Mouse (Mus musculus): ENCODE data around the gene Cpeb3.
"Not testable (repeated sequence)": the region's sequence is repeated elsewhere in the genome, so short reads cannot be mapped to it uniquely, and the experiment has no call there.

Cpeb3 gene

GRCm38 (mm10) chr19:37088043-37088748 lies 120.2 kb downstream of the Cpeb3 start:
- DNase-seq (ENCODE audit: low spot score) = no peak

GRCm38 (mm10) chr19:37084546-37084945 lies 123.9 kb downstream of the Cpeb3 start:
- DNase-seq (ENCODE audit: low spot score) = no peak

- DNase-seq (ENCODE audit: low spot score) = no peak
Measured at GRCm38 (mm10) chr19:37081467-37081866, 126.9 kb downstream of the Cpeb3 start.

- no peak for DNase-seq (ENCODE audit: low spot score)
Measured at GRCm38 (mm10) chr19:37079151-37079550, 129.2 kb downstream of the Cpeb3 start.

- no peak for DNase-seq (ENCODE audit: low spot score)
Measured at GRCm38 (mm10) chr19:37078571-37078970, 129.8 kb downstream of the Cpeb3 start.

- no peak for DNase-seq (ENCODE audit: low spot score)
Measured at GRCm38 (mm10) chr19:37078064-37078463, 130.3 kb downstream of the Cpeb3 start.

- DNase-seq (ENCODE audit: low spot score) = not testable (repeated sequence)
Measured at GRCm38 (mm10) chr19:37077258-37077657, 131.1 kb downstream of the Cpeb3 start.

- DNase-seq (ENCODE audit: low spot score) = no peak
Measured at GRCm38 (mm10) chr19:37076646-37077045, 131.8 kb downstream of the Cpeb3 start.

GRCm38 (mm10) chr19:37076116-37076515 lies 132.3 kb downstream of the Cpeb3 start:
- DNase-seq (ENCODE audit: low spot score) = no peak

- DNase-seq (ENCODE audit: low spot score) = no peak
Measured at GRCm38 (mm10) chr19:37075690-37076089, 132.7 kb downstream of the Cpeb3 start.

- no peak for DNase-seq (ENCODE audit: low spot score)
Measured at GRCm38 (mm10) chr19:37074726-37075125, 133.7 kb downstream of the Cpeb3 start.

GRCm38 (mm10) chr19:37074276-37074675 lies 134.1 kb downstream of the Cpeb3 start:
- DNase-seq (ENCODE audit: low spot score) = no peak

GRCm38 (mm10) chr19:37072871-37073629 lies 135.4 kb downstream of the Cpeb3 start:
- DNase-seq (ENCODE audit: low spot score) = no peak

- no peak for DNase-seq (ENCODE audit: low spot score)
Measured at GRCm38 (mm10) chr19:37069243-37069642, 139.2 kb downstream of the Cpeb3 start.

- DNase-seq (ENCODE audit: low spot score) = no peak
Measured at GRCm38 (mm10) chr19:37060078-37060477, 148.3 kb downstream of the Cpeb3 start.

- DNase-seq (ENCODE audit: low spot score) = no peak
Measured at GRCm38 (mm10) chr19:37059623-37060022, 148.8 kb downstream of the Cpeb3 start.

GRCm38 (mm10) chr19:37057161-37057905 lies 151.1 kb downstream of the Cpeb3 start:
- no peak for DNase-seq (ENCODE audit: low spot score)

- DNase-seq (ENCODE audit: low spot score) = no peak
Measured at GRCm38 (mm10) chr19:37055976-37056556, 152.3 kb downstream of the Cpeb3 start.

- no peak for DNase-seq (ENCODE audit: low spot score)
Measured at GRCm38 (mm10) chr19:37050643-37051345, 157.6 kb downstream of the Cpeb3 start.

- DNase-seq (ENCODE audit: low spot score) = no peak
Measured at GRCm38 (mm10) chr19:37048507-37048906, 159.9 kb downstream of the Cpeb3 start.

GRCm38 (mm10) chr19:37044431-37044830 lies 164.0 kb downstream of the Cpeb3 start:
- DNase-seq (ENCODE audit: low spot score) = no peak

GRCm38 (mm10) chr19:37040906-37041305 lies 167.5 kb downstream of the Cpeb3 start:
- DNase-seq (ENCODE audit: low spot score) = no peak
